Mouse (Mus musculus): ENCODE measurements around the gene Acvr1b.

Gene Acvr1b

GRCm38 (mm10) chr15:101176284-101176680 is 2.4 kb downstream of the Acvr1b start:
- no peak for DNase-seq

- no peak for DNase-seq
Measured at GRCm38 (mm10) chr15:101176795-101177691, 3.2 kb downstream of the Acvr1b start.

GRCm38 (mm10) chr15:101180363-101181105 is 6.7 kb downstream of the Acvr1b start:
- no peak for DNase-seq

GRCm38 (mm10) chr15:101181106-101181466 is 7.2 kb downstream of the Acvr1b start:
- DNase-seq = no peak

- no peak for DNase-seq
Measured at GRCm38 (mm10) chr15:101181500-101181899, 7.6 kb downstream of the Acvr1b start.

- DNase-seq = no peak
Measured at GRCm38 (mm10) chr15:101182676-101183075, 8.8 kb downstream of the Acvr1b start.

- DNase-seq = no peak
Measured at GRCm38 (mm10) chr15:101184300-101184699, 10.4 kb downstream of the Acvr1b start.

- no peak for DNase-seq
Measured at GRCm38 (mm10) chr15:101185549-101185948, 11.7 kb downstream of the Acvr1b start.

GRCm38 (mm10) chr15:101187907-101188306 is 14.0 kb downstream of the Acvr1b start:
- DNase-seq = no peak

- no peak for DNase-seq
Measured at GRCm38 (mm10) chr15:101189981-101190761, 16.3 kb downstream of the Acvr1b start.

- no peak for DNase-seq
Measured at GRCm38 (mm10) chr15:101190762-101191150, 16.9 kb downstream of the Acvr1b start.

- DNase-seq = peak; percentile 75
Measured at GRCm38 (mm10) chr15:101191459-101192259, 17.8 kb downstream of the Acvr1b start.

- DNase-seq = no peak
Measured at GRCm38 (mm10) chr15:101192260-101192640, 18.4 kb downstream of the Acvr1b start.

GRCm38 (mm10) chr15:101192651-101193050 is 18.8 kb downstream of the Acvr1b start:
- no peak for DNase-seq

GRCm38 (mm10) chr15:101193971-101194370 is 20.1 kb downstream of the Acvr1b start:
- no peak for DNase-seq

- no peak for DNase-seq
Measured at GRCm38 (mm10) chr15:101194951-101195823, 21.3 kb downstream of the Acvr1b start.

GRCm38 (mm10) chr15:101196079-101196795 is 22.4 kb downstream of the Acvr1b start:
- no peak for DNase-seq

GRCm38 (mm10) chr15:101196961-101197360 is 23.1 kb downstream of the Acvr1b start:
- DNase-seq = no peak

GRCm38 (mm10) chr15:101197497-101198179 is 23.8 kb downstream of the Acvr1b start:
- no peak for DNase-seq

GRCm38 (mm10) chr15:101198218-101198617 is 24.4 kb downstream of the Acvr1b start:
- peak; percentile 81 for DNase-seq

Data from lung, postnatal 14 days (tissue).